Mouse (Mus musculus) MEL (cell line): ENCODE data around the gene Ring1.

Experiments used
- CHD2 ChIP-seq: IDR thresholded peaks from 2 replicates; pipeline ENCODE4 v1.6.1; 2011; ENCODE audit warnings: low read length, improper control_type of control experiment
- CTCF ChIP-seq, 3 experiments: IDR thresholded peaks in 2 of 3; conservative IDR thresholded peaks in 1 of 3; 2 replicates each; pipeline ENCODE4 v1.5.1; 2011 to 2012; ENCODE audit warnings: low read length in 3 of 3, low read depth in 2 of 3, mild to moderate bottlenecking in 2 of 3, improper control_type of control experiment in 1 of 3, inconsistent platforms in 1 of 3, mixed read lengths in 1 of 3, moderate library complexity in 1 of 3; ENCODE audit not compliant: control insufficient read depth in 1 of 3, insufficient read depth in 1 of 3, poor library complexity in 1 of 3, severe bottlenecking in 1 of 3
- KAT2A ChIP-seq: conservative IDR thresholded peaks from 2 replicates; pipeline ENCODE4 v1.6.1; 2012; ENCODE audit warnings: low read depth, low read length, improper control_type of control experiment, inconsistent platforms
- MAFK ChIP-seq: IDR thresholded peaks from 2 replicates; pipeline ENCODE4 v1.6.1; 2011; ENCODE audit warnings: low read depth, mild to moderate bottlenecking, low read length, improper control_type of control experiment, borderline replicate concordance
- MAX ChIP-seq: IDR thresholded peaks from 2 replicates; pipeline ENCODE4 v1.6.1; 2011; ENCODE audit warnings: low read length, improper control_type of control experiment
- MXI1 ChIP-seq: IDR thresholded peaks from 2 replicates; pipeline ENCODE4 v1.6.1; 2011; ENCODE audit warnings: mild to moderate bottlenecking, low read depth, low read length, improper control_type of control experiment
- NRF1 ChIP-seq: IDR thresholded peaks from 2 replicates; pipeline ENCODE4 v1.6.1; 2014; ENCODE audit warnings: low read depth, mild to moderate bottlenecking, inconsistent platforms, low read length, improper control_type of control experiment, moderate library complexity; ENCODE audit not compliant: poor library complexity, insufficient read depth, severe bottlenecking
- POLR2A ChIP-seq, 2 experiments: IDR thresholded peaks; 2 replicates each; pipeline ENCODE4 v1.6.1; 2011 to 2012; ENCODE audit warnings: low read length in 2 of 2, mild to moderate bottlenecking in 2 of 2, control low read depth in 1 of 2, improper control_type of control experiment in 1 of 2, low read depth in 1 of 2, moderate library complexity in 1 of 2; ENCODE audit not compliant: control insufficient read depth in 1 of 2, insufficient read depth in 1 of 2, poor library complexity in 1 of 2
- TAL1 ChIP-seq: IDR thresholded peaks from 2 replicates; pipeline ENCODE4 v1.6.1; 2012; ENCODE audit warnings: mild to moderate bottlenecking, inconsistent platforms, low read length, moderate library complexity, mixed read lengths
- TCF12 ChIP-seq: IDR thresholded peaks from 2 replicates; pipeline ENCODE4 v1.6.1; 2014; ENCODE audit warnings: low read depth, mild to moderate bottlenecking, inconsistent platforms, low read length, improper control_type of control experiment, moderate library complexity
- UBTF ChIP-seq: IDR thresholded peaks from 2 replicates; pipeline ENCODE4 v1.6.1; 2012; ENCODE audit warnings: low read depth, mild to moderate bottlenecking, inconsistent platforms, low read length, improper control_type of control experiment, moderate library complexity, borderline replicate concordance; ENCODE audit not compliant: insufficient read depth
- USF1 ChIP-seq: IDR thresholded peaks from 2 replicates; pipeline ENCODE4 v1.6.1; 2014; ENCODE audit warnings: low read depth, mild to moderate bottlenecking, inconsistent platforms, low read length, improper control_type of control experiment, moderate library complexity
- ZC3H11A ChIP-seq: IDR thresholded peaks from 2 replicates; pipeline ENCODE4 v1.6.1; 2012; ENCODE audit warnings: low read depth, mild to moderate bottlenecking, inconsistent platforms, low read length, improper control_type of control experiment

DNA sequence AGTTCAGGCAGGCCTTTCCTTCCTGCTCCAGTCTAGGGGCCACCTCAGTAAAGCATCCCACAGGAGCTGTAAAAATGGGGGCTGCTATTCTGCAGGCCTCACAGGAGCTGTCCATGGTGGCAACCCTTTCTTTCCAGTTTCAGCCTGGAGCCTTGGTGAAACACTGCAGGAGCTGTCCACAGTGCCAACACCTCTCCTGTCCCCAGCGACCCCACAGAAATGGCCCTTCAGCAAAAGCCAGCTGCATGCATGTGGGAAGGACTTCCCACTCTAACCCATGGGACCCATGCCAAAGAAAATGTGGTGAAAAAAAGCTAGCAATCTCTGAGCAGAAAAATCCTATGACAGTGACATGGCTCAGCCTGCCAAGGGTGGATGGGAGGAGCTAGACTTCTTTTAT, 51.8 kb downstream of the Ring1 start:
- TF ChIP-seq UBTF, result no peak
- no peak for TF ChIP-seq USF1
- no peak for TF ChIP-seq CTCF (IDR thresholded peaks at IDR 0.05 in 2 of 3, conservative IDR thresholded peaks at IDR 0.05 in 1 of 3; ENCODE audit: control insufficient read depth in 1 of 3, insufficient read depth in 1 of 3, low read depth in 2 of 3, low read length in 3 of 3, poor library complexity in 1 of 3, severe bottlenecking in 1 of 3)
- no peak for TF ChIP-seq POLR2A (IDR thresholded peaks at IDR 0.05; ENCODE audit: control insufficient read depth in 1 of 2, insufficient read depth in 1 of 2, low read depth in 1 of 2, low read length in 2 of 2, poor library complexity in 1 of 2)
- TF ChIP-seq TCF12, result no peak
- no peak for TF ChIP-seq CHD2
- TF ChIP-seq MAX, result no peak
- TF ChIP-seq KAT2A, result no peak
- no peak for TF ChIP-seq ZC3H11A
- peak; percentile 97 for TF ChIP-seq MXI1
- TF ChIP-seq NRF1, result no peak
- TF ChIP-seq MAFK, result no peak
- no peak for TF ChIP-seq TAL1
